Mouse (Mus musculus): ENCODE results near the gene Cd79a.

- TF ChIP-seq ZNF384 (IDR thresholded peaks at IDR 0.05; ENCODE audit: low read depth, low read length) = no peak
- no peak for TF ChIP-seq MAFK (IDR thresholded peaks at IDR 0.05; ENCODE audit: insufficient read depth, low read depth, low read length)
Observed at GRCm38 (mm10) chr7:24912480-24912879, 15.3 kb downstream of the Cd79a start.

Measured in ES-E14 (cell line).